Mouse (Mus musculus) midbrain, embryonic 15.5 days (tissue): Measurements from ENCODE around the gene Tmem38b. TPM values are rescaled to one million over a fixed set of nuclear protein-coding genes. Genes with fewer than 3 reads are reported as not detected.

ENCODE experiments used
- ATAC-seq: fragments of 200-750 bp; cut with Nextera tagmentation; replicated peaks from 2 replicates; pipeline ENCODE4 v1.8.0; 2017; ENCODE audit warnings: moderate TSS enrichment
- H3K27ac ChIP-seq: fragments of 300-500 bp; sonication (generic); 2 replicates; pipeline ENCODE4 v1.5.1; 2015; ENCODE audit warnings: mild to moderate bottlenecking, inconsistent platforms
- H3K27me3 ChIP-seq: fragments of 300-500 bp; sonication (generic); replicated peaks from 2 replicates; pipeline ENCODE4 v1.6.1; 2015; ENCODE audit warnings: inconsistent platforms
- H3K36me3 ChIP-seq: fragments of 300-500 bp; sonication (generic); replicated peaks from 2 replicates; pipeline ENCODE4 v1.6.1; 2015; ENCODE audit warnings: inconsistent platforms
- H3K4me1 ChIP-seq: fragments of 300-500 bp; sonication (generic); 2 replicates; pipeline ENCODE4 v1.6.1; 2015; ENCODE audit warnings: inconsistent platforms
- H3K4me2 ChIP-seq: fragments of 300-500 bp; sonication (generic); 2 replicates; pipeline ENCODE4 v1.6.1; 2015; ENCODE audit warnings: inconsistent platforms, mild to moderate bottlenecking, moderate library complexity
- H3K4me3 ChIP-seq: fragments of 300-500 bp; sonication (generic); 2 replicates; pipeline ENCODE4 v1.5.1; 2015; ENCODE audit warnings: mild to moderate bottlenecking, inconsistent platforms
- H3K9ac ChIP-seq: fragments of 300-500 bp; sonication (generic); 2 replicates; pipeline ENCODE4 v1.6.1; 2015; ENCODE audit warnings: mild to moderate bottlenecking, inconsistent platforms
- H3K9me3 ChIP-seq: fragments of 300-500 bp; sonication (generic); 2 replicates; pipeline ENCODE4 v1.6.1; 2016; ENCODE audit warnings: inconsistent platforms
- WGBS: fragments of 180-500 bp; shearing (Covaris S2); methylation state at CpG from one replicate; pipeline ENCODE4 v1.1.7; 2015; ENCODE audit warnings: mixed read lengths; 5-methylcytosine and 5-hydroxymethylcytosine counted together
- polyA plus RNA-seq: library from polyadenylated mRNA; unstranded; fragments of >200 nt; fragmentation: Nextera tagmentation; extraction: Ambion mirVana; gene quantifications from 2 replicates; pipeline ENCODE4 v1.2.1, GENCODE M21; 2015

Gene Tmem38b
- polyA plus RNA-seq = 7.4 and 7.7 TPM in 2 replicates

- under 1% methylated on average over 54 of the region's 55 CpGs for WGBS
Measured at GRCm38 (mm10) chr4:53825821-53826605, at the start of gene Tmem38b. TSS of gene Tmem38b (plus strand) at chr4:53826045.

GRCm38 (mm10) chr4:53781396-53781795 is 44.4 kb upstream of the Tmem38b start:
- Histone ChIP-seq H3K9ac (no peak overlapping the region), H3K4me1 (peaks cover 23% of the 10 kb centered on the region), H3K27me3 (peaks cover 21% of the 10 kb centered on the region), H3K9me3 (no peaks in the 10 kb centered on the region), H3K36me3 (no peaks in the 10 kb centered on the region), H3K27ac (no peak overlapping the region), H3K4me2 (no peak overlapping the region), H3K4me3 (no peak overlapping the region)
- WGBS = 22% methylated on average over 4 of the region's 4 CpGs
- no peak for ATAC-seq

More at GRCm38 (mm10) chr4:53825821-53826605, at the start of gene Tmem38b:
- H3K9me3 ChIP-seq = no peaks in the 10 kb centered on the region
- H3K27me3 ChIP-seq = no peaks in the 10 kb centered on the region
- H3K4me2 ChIP-seq = peak within 1 kb of the TSS; percentile 74
- H3K9ac ChIP-seq = peak within 1 kb of the TSS; percentile 82
- peak; percentile 94 for ATAC-seq
- no peaks in the 10 kb centered on the region for H3K36me3 ChIP-seq
- H3K4me3 ChIP-seq = peak within 1 kb of the TSS; percentile 89
- H3K27ac ChIP-seq = peak within 1 kb of the TSS; percentile 86
- H3K4me1 ChIP-seq = peaks cover 14% of the 10 kb centered on the region

GRCm38 (mm10) chr4:53782216-53783070 is 43.4 kb upstream of the Tmem38b start:
- Histone ChIP-seq H3K9me3 (no peaks in the 10 kb centered on the region), H3K9ac (no peak overlapping the region), H3K27me3 (peaks cover 12% of the 10 kb centered on the region), H3K36me3 (no peaks in the 10 kb centered on the region), H3K4me3 (no peak overlapping the region), H3K4me2 (peak overlapping the region; percentile 0; the same call in 1 of the 2 replicates), H3K27ac (peak overlapping the region; percentile 37; the same call in 1 of the 2 replicates), H3K4me1 (peaks cover 23% of the 10 kb centered on the region)
- 0 out of 2 replicates have a peak, but pooled peaks have one; percentile 37 for ATAC-seq
- WGBS = 8% methylated on average over 14 of the region's 14 CpGs

- no peaks in the 10 kb centered on the region for H3K9me3 ChIP-seq
- no peaks in the 10 kb centered on the region for H3K36me3 ChIP-seq
- H3K27ac ChIP-seq = no peak overlapping the region
- H3K9ac ChIP-seq = no peak overlapping the region
- H3K4me1 ChIP-seq = peaks cover 5% of the 10 kb centered on the region; the same call in 1 of the 2 replicates
- H3K4me3 ChIP-seq = no peak overlapping the region
- H3K4me2 ChIP-seq = no peak overlapping the region
- no peaks in the 10 kb centered on the region; the same call in 1 of the 2 replicates for H3K27me3 ChIP-seq
- 80% methylated on average over 15 of the region's 15 CpGs for WGBS
- no peak for ATAC-seq
Measured at GRCm38 (mm10) chr4:53785746-53786398, 40.0 kb upstream of the Tmem38b start.

- Histone ChIP-seq H3K4me1 (peaks cover 5% of the 10 kb centered on the region; the same call in 1 of the 2 replicates), H3K27ac (no peak overlapping the region), H3K36me3 (no peaks in the 10 kb centered on the region), H3K4me2 (no peak overlapping the region), H3K27me3 (no peaks in the 10 kb centered on the region; the same call in 1 of the 2 replicates), H3K9ac (no peak overlapping the region), H3K9me3 (no peaks in the 10 kb centered on the region), H3K4me3 (no peak overlapping the region)
- ATAC-seq = no peak
- WGBS = 70% methylated on average over 5 of the region's 5 CpGs
Measured at GRCm38 (mm10) chr4:53786851-53787250, 39.0 kb upstream of the Tmem38b start.

- H3K4me3 ChIP-seq = no peak overlapping the region
- H3K9me3 ChIP-seq = no peaks in the 10 kb centered on the region
- no peaks in the 10 kb centered on the region for H3K4me1 ChIP-seq
- no peaks in the 10 kb centered on the region; the same call in 1 of the 2 replicates for H3K27me3 ChIP-seq
- 10% methylated on average over 4 of the region's 4 CpGs for WGBS
- no peak overlapping the region for H3K9ac ChIP-seq
- ATAC-seq = no peak
- no peak overlapping the region for H3K27ac ChIP-seq
- no peak overlapping the region for H3K4me2 ChIP-seq
- no peaks in the 10 kb centered on the region for H3K36me3 ChIP-seq
Measured at GRCm38 (mm10) chr4:53789346-53789745, 36.5 kb upstream of the Tmem38b start.

GRCm38 (mm10) chr4:53794257-53794966 is 31.4 kb upstream of the Tmem38b start:
- no peak for ATAC-seq
- H3K9me3 ChIP-seq = no peaks in the 10 kb centered on the region
- no peak overlapping the region for H3K4me2 ChIP-seq
- H3K4me3 ChIP-seq = no peak overlapping the region
- H3K4me1 ChIP-seq = peaks cover 22% of the 10 kb centered on the region
- no peaks in the 10 kb centered on the region for H3K36me3 ChIP-seq
- H3K27ac ChIP-seq = no peak overlapping the region
- WGBS = 92% methylated on average over 5 of the region's 5 CpGs
- H3K9ac ChIP-seq = no peak overlapping the region
- H3K27me3 ChIP-seq = no peaks in the 10 kb centered on the region

- Histone ChIP-seq H3K27ac (no peak overlapping the region), H3K36me3 (no peaks in the 10 kb centered on the region), H3K4me2 (no peak overlapping the region), H3K9ac (no peak overlapping the region), H3K4me1 (peaks cover 22% of the 10 kb centered on the region), H3K27me3 (no peaks in the 10 kb centered on the region), H3K9me3 (no peaks in the 10 kb centered on the region), H3K4me3 (no peak overlapping the region)
- 8% methylated on average over 2 of the region's 2 CpGs for WGBS
- no peak for ATAC-seq
Measured at GRCm38 (mm10) chr4:53795086-53795485, 30.8 kb upstream of the Tmem38b start.

- H3K9me3 ChIP-seq = no peaks in the 10 kb centered on the region
- no peaks in the 10 kb centered on the region for H3K27me3 ChIP-seq
- no peak overlapping the region for H3K27ac ChIP-seq
- H3K4me3 ChIP-seq = no peak overlapping the region
- peaks cover 22% of the 10 kb centered on the region for H3K4me1 ChIP-seq
- H3K36me3 ChIP-seq = no peaks in the 10 kb centered on the region
- no peak overlapping the region for H3K4me2 ChIP-seq
- H3K9ac ChIP-seq = no peak overlapping the region
- ATAC-seq = no peak
- 87% methylated on average over 2 of the region's 2 CpGs for whole genome bisulfite sequencing
Measured at GRCm38 (mm10) chr4:53795706-53796105, 30.1 kb upstream of the Tmem38b start.

GRCm38 (mm10) chr4:53796865-53797772 is 28.7 kb upstream of the Tmem38b start:
- H3K27me3 ChIP-seq = no peaks in the 10 kb centered on the region
- H3K36me3 ChIP-seq = no peaks in the 10 kb centered on the region
- H3K4me3 ChIP-seq = 0 out of 2 replicates have a peak overlapping the region, but pooled peaks have one; percentile 3
- peak overlapping the region; percentile 75 for H3K27ac ChIP-seq
- 4% methylated on average over 18 of the region's 18 CpGs for WGBS
- no peak overlapping the region for H3K9ac ChIP-seq
- peak overlapping the region; percentile 42 for H3K4me2 ChIP-seq
- H3K4me1 ChIP-seq = peaks cover 22% of the 10 kb centered on the region
- no peaks in the 10 kb centered on the region for H3K9me3 ChIP-seq
- ATAC-seq = peak; percentile 92
